Mouse (Mus musculus): Measurements from ENCODE around the gene Kalrn.

- TF ChIP-seq CTCF (conservative IDR thresholded peaks at IDR 0.05; ENCODE audit: low read length) (no peak), POU5F1 (IDR thresholded peaks at IDR 0.05; ENCODE audit: borderline replicate concordance, low read length) (no peak), NANOG (IDR thresholded peaks at IDR 0.05; ENCODE audit: borderline replicate concordance, low read length) (no peak)
These were observed 503.9 kb downstream of the Kalrn start for GRCm38 (mm10) chr16:34069481-34069880.

Measured in E14TG2a.4 (cell line).